Mouse (Mus musculus): ENCODE data around the gene 1110008L16Rik. TPM values are rescaled to one million over a fixed set of nuclear protein-coding genes. Genes with fewer than 3 reads are reported as not detected.
A peak's percentile ranks its signal among the peaks of the same experiment; 100 is the strongest.
"Not testable (repeated sequence)": the region's sequence is repeated elsewhere in the genome, so short reads cannot be mapped to it uniquely, and the experiment has no call there.

Gene 1110008L16Rik
- polyA plus RNA-seq, 1 experiment from 2014 or later: 8.9 TPM

- no peak overlapping the region for H3K4me2 ChIP-seq
- no peaks in the 10 kb centered on the region for H3K9me3 ChIP-seq (replicated peaks)
- no peak overlapping the region for H3K4me3 ChIP-seq (replicated peaks)
- no peak for DNase-seq
- H3K4me1 ChIP-seq (replicated peaks): peaks cover 7% of the 10 kb centered on the region
- H3K27ac ChIP-seq: no peak overlapping the region
- no peak for ATAC-seq (ENCODE audit: low read depth)
- H3K27me3 ChIP-seq: no peaks in the 10 kb centered on the region
- WGBS (ENCODE audit: insufficient replicate concordance): 88% methylated on average over 9 of the region's 9 CpGs
- H3K36me3 ChIP-seq: peaks cover 28% of the 10 kb centered on the region
- H3K9ac ChIP-seq: no peak overlapping the region
These were observed 9.4 kb downstream of the 1110008L16Rik start for GRCm38 (mm10) chr12:55308731-55309130.

GRCm38 (mm10) chr12:55309501-55309900 lies 10.1 kb downstream of the 1110008L16Rik start:
- 0 out of 2 replicates have a peak, but pooled peaks cover 3% of the 10 kb centered on the region for H3K4me1 ChIP-seq (replicated peaks)
- no peaks in the 10 kb centered on the region for H3K9me3 ChIP-seq (replicated peaks)
- H3K4me2 ChIP-seq: no peak overlapping the region
- H3K4me3 ChIP-seq (replicated peaks): no peak overlapping the region
- H3K27ac ChIP-seq: no peak overlapping the region
- DNase-seq (no peak), ATAC-seq (ENCODE audit: low read depth) (no peak)
- 75% methylated on average over 8 of the region's 8 CpGs for WGBS (ENCODE audit: insufficient replicate concordance)
- H3K27me3 ChIP-seq: no peaks in the 10 kb centered on the region
- no peak overlapping the region for H3K9ac ChIP-seq
- peaks cover 28% of the 10 kb centered on the region for H3K36me3 ChIP-seq

DNA sequence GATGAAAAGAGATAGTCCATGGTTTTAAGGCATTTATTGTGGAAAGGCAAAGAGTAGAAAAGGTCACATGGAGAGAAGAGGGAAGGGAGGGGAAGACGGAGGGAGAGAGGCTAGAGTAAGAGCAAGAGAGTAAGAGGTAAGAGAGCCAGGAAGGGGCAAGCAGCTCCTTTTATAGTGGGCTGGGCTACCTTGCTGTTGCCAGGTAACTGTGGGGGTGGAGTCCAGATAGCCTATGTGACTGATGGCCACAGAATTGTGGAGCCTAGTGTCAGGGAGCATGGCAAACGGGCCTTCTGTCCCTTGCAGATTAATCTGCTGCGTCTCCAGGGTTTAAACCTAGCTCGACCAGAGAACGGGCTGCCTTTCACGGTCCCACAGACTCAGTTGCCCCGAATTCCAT lies 12.5 kb downstream of the 1110008L16Rik start:
- no peaks in the 10 kb centered on the region for H3K4me1 ChIP-seq (replicated peaks)
- H3K9ac ChIP-seq: no peak overlapping the region
- DNase-seq (no peak), ATAC-seq (ENCODE audit: low read depth) (no peak)
- no peaks in the 10 kb centered on the region for H3K27me3 ChIP-seq
- H3K27ac ChIP-seq: no peak overlapping the region
- no peak overlapping the region for H3K4me3 ChIP-seq (replicated peaks)
- H3K9me3 ChIP-seq (replicated peaks): no peaks in the 10 kb centered on the region
- WGBS (ENCODE audit: insufficient replicate concordance): 79% methylated on average over 7 of the region's 7 CpGs
- H3K36me3 ChIP-seq: peaks cover 18% of the 10 kb centered on the region
- H3K4me2 ChIP-seq: no peak overlapping the region

DNA sequence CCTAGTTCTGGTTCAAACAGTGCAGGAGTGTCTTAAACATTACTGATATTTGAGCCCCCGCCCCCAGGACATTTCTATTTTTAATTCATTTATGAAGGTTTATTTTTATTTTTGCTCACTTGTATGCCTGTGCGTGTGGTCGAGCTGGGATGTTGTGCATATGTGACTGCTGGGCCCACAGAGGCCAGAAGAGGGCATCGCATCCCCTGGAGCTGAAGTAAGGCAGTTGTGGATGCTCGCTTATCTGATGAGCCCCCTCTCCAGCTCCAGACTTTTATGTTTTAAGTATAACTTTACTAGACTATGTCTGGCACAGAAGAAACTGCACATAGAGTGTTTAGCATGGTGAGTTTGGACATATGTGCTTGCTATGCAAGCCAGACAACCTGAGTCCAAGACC lies 14.5 kb downstream of the 1110008L16Rik start:
- 71% methylated on average over 5 of the region's 5 CpGs for WGBS (ENCODE audit: insufficient replicate concordance)
- no peak for ATAC-seq (ENCODE audit: low read depth)
- H3K4me1 ChIP-seq (replicated peaks): no peaks in the 10 kb centered on the region
- no peaks in the 10 kb centered on the region for H3K9me3 ChIP-seq (replicated peaks)
- H3K36me3 ChIP-seq: peaks cover 18% of the 10 kb centered on the region
- H3K4me2 ChIP-seq: no peak overlapping the region
- no peak for DNase-seq
- no peak overlapping the region for H3K4me3 ChIP-seq (replicated peaks)
- H3K9ac ChIP-seq: no peak overlapping the region
- H3K27me3 ChIP-seq: no peaks in the 10 kb centered on the region
- no peak overlapping the region for H3K27ac ChIP-seq

DNA sequence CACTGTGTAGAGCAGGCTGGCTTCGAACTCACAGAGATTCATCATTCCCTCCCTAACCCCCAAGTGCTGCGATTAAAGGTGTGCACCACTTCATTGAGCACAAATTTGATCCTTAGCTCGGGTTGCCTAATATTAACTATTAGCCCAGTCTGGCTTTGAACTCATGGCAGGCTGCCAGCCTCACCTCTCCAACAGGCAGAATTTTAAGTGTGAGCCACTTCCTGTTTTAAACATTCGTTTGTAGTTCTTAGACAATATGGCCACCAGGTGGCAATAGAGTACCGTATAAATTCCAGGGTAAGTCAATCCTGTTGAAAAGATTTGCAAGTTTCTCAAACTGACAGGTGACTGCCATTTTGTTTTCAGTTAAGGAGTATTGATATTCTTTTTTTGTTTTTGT lies 15.8 kb downstream of the 1110008L16Rik start:
- Histone ChIP-seq H3K36me3 (peaks cover 9% of the 10 kb centered on the region), H3K4me2 (no peak overlapping the region), H3K27me3 (no peaks in the 10 kb centered on the region), H3K27ac (no peak overlapping the region), H3K9ac (no peak overlapping the region), H3K4me1 (replicated peaks) (no peaks in the 10 kb centered on the region), H3K9me3 (replicated peaks) (no peaks in the 10 kb centered on the region), H3K4me3 (replicated peaks) (no peak overlapping the region)
- 31% methylated on average over 5 of the region's 5 CpGs for WGBS (ENCODE audit: insufficient replicate concordance)
- ATAC-seq (ENCODE audit: low read depth): no peak; the same call in 1 of the 2 replicates
- DNase-seq: peak; percentile 59

GRCm38 (mm10) chr12:55321642-55322291 lies 22.4 kb downstream of the 1110008L16Rik start:
- WGBS (ENCODE audit: insufficient replicate concordance): 85% methylated on average over 18 of the region's 18 CpGs
- no peak overlapping the region for H3K27ac ChIP-seq
- DNase-seq: no peak
- ATAC-seq (ENCODE audit: low read depth): no peak
- no peaks in the 10 kb centered on the region for H3K9me3 ChIP-seq (replicated peaks)
- H3K27me3 ChIP-seq: no peaks in the 10 kb centered on the region
- H3K36me3 ChIP-seq: peaks cover 4% of the 10 kb centered on the region; the same call in 1 of the 2 replicates
- H3K4me3 ChIP-seq (replicated peaks): no peak overlapping the region
- H3K4me1 ChIP-seq (replicated peaks): peaks cover 2% of the 10 kb centered on the region; the same call in 1 of the 2 replicates
- no peak overlapping the region for H3K9ac ChIP-seq
- H3K4me2 ChIP-seq: no peak overlapping the region

DNA sequence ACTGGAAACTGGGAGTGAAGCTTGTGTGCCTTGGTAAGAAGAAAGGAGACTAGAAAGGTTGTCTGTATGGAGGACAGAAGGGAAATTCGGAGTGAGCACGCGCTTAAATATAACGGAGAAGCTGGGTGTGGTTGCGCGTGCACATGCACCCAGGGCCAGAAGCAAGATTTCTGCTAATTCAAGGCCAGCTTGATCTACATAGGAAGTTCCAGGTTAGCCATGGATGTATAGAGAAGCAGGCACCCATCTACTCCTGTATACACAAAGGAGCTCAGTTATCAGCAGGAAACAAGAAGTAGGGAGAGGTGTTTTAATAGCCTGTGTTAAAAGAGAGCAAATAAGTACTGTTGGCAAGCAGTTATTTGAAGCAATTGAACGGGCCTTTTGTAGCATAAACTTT lies 26.3 kb downstream of the 1110008L16Rik start:
- 45% methylated on average over 7 of the region's 7 CpGs for WGBS (ENCODE audit: insufficient replicate concordance)
- peak; percentile 34; the same call in 1 of the 2 replicates for ATAC-seq (ENCODE audit: low read depth)
- Histone ChIP-seq H3K4me3 (replicated peaks) (no peak overlapping the region), H3K9me3 (replicated peaks) (no peaks in the 10 kb centered on the region), H3K36me3 (peaks cover 3% of the 10 kb centered on the region), H3K4me1 (replicated peaks) (peaks cover 19% of the 10 kb centered on the region), H3K27me3 (no peaks in the 10 kb centered on the region), H3K9ac (no peak overlapping the region), H3K27ac (no peak overlapping the region), H3K4me2 (no peak overlapping the region)
- no peak for DNase-seq

- H3K9me3 ChIP-seq (replicated peaks): no peaks in the 10 kb centered on the region
- DNase-seq: no peak
- H3K4me1 ChIP-seq (replicated peaks): peaks cover 19% of the 10 kb centered on the region
- no peak overlapping the region for H3K9ac ChIP-seq
- H3K36me3 ChIP-seq: peaks cover 3% of the 10 kb centered on the region
- H3K27ac ChIP-seq: peak overlapping the region; percentile 54; the same call in 1 of the 2 replicates
- no peaks in the 10 kb centered on the region for H3K27me3 ChIP-seq
- ATAC-seq (ENCODE audit: low read depth): peak; percentile 21; the same call in 1 of the 2 replicates
- 42% methylated on average over 4 of the region's 4 CpGs for WGBS (ENCODE audit: insufficient replicate concordance)
- H3K4me3 ChIP-seq (replicated peaks): no peak overlapping the region
- H3K4me2 ChIP-seq: 0 out of 2 replicates have a peak overlapping the region, but pooled peaks have one; percentile 22
These were observed 29.4 kb downstream of the 1110008L16Rik start for GRCm38 (mm10) chr12:55328784-55329183.

GRCm38 (mm10) chr12:55329351-55329750 lies 30.0 kb downstream of the 1110008L16Rik start:
- peak; percentile 11 for DNase-seq
- H3K27ac ChIP-seq: peak overlapping the region; percentile 68
- H3K4me1 ChIP-seq (replicated peaks): peaks cover 19% of the 10 kb centered on the region
- peaks cover 3% of the 10 kb centered on the region for H3K36me3 ChIP-seq
- 0 out of 2 replicates have a peak overlapping the region, but pooled peaks have one; percentile 22 for H3K4me2 ChIP-seq
- H3K4me3 ChIP-seq (replicated peaks): no peak overlapping the region
- H3K9me3 ChIP-seq (replicated peaks): no peaks in the 10 kb centered on the region
- WGBS (ENCODE audit: insufficient replicate concordance): 22% methylated on average over 7 of the region's 7 CpGs
- H3K9ac ChIP-seq: no peak overlapping the region
- ATAC-seq (ENCODE audit: low read depth): peak; percentile 75
- H3K27me3 ChIP-seq: no peaks in the 10 kb centered on the region

DNA sequence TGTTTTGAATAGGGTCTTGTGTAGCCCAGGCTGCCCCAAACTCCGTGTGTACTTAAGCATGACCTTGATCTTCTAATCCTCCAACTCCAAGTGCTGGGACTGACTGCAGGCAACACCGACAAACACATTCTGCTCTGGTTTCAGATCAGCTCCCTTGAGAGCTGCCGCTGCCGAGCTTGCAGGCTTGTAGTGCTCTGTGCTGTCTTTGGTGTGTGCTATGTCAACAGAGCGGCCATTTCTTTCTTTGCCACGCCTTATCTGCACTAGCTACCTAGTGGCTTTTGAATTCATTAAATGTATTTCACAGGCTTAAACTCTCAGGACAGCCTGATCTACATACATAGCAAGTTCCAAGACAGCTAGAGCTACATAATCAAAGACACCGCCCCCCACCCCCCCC lies 34.3 kb downstream of the 1110008L16Rik start:
- 82% methylated on average over 7 of the region's 7 CpGs for WGBS (ENCODE audit: insufficient replicate concordance)
- no peaks in the 10 kb centered on the region for H3K27me3 ChIP-seq

GRCm38 (mm10) chr12:55338490-55338889 lies 39.1 kb downstream of the 1110008L16Rik start:
- not testable (repeated sequence) for H3K9ac ChIP-seq; H3K27ac ChIP-seq; H3K4me3 ChIP-seq (replicated peaks); H3K9me3 ChIP-seq (replicated peaks); ATAC-seq (ENCODE audit: low read depth); H3K36me3 ChIP-seq; H3K27me3 ChIP-seq; DNase-seq; H3K4me1 ChIP-seq (replicated peaks); H3K4me2 ChIP-seq
- 76% methylated on average over 1 of the region's 2 CpGs for whole genome bisulfite sequencing (ENCODE audit: insufficient replicate concordance)

More for the DNA sequence above, 34.3 kb downstream of the 1110008L16Rik start:
- DNase-seq: no peak
- Histone ChIP-seq H3K36me3 (peaks cover 3% of the 10 kb centered on the region; the same call in 1 of the 2 replicates), H3K4me2 (no peak overlapping the region), H3K9ac (no peak overlapping the region), H3K4me1 (replicated peaks) (peaks cover 13% of the 10 kb centered on the region), H3K4me3 (replicated peaks) (no peak overlapping the region), H3K27ac (no peak overlapping the region), H3K9me3 (replicated peaks) (no peaks in the 10 kb centered on the region)
- no peak for ATAC-seq (ENCODE audit: low read depth)

GRCm38 (mm10) chr12:55343045-55343444 lies 43.7 kb downstream of the 1110008L16Rik start:
- Histone ChIP-seq H3K27me3 (peaks cover 13% of the 10 kb centered on the region), H3K4me1 (replicated peaks) (peaks cover 11% of the 10 kb centered on the region)
- H3K9me3 ChIP-seq (replicated peaks); H3K27ac ChIP-seq; DNase-seq; H3K4me2 ChIP-seq; H3K4me3 ChIP-seq (replicated peaks); H3K9ac ChIP-seq; ATAC-seq (ENCODE audit: low read depth); H3K36me3 ChIP-seq: not testable (repeated sequence)
- 6% methylated on average over 1 of the region's 1 CpGs for WGBS (ENCODE audit: insufficient replicate concordance)

Measured in liver, embryonic 13.5 days (tissue).